Mouse (Mus musculus): ENCODE data around the gene H2afx. TPM values are rescaled to one million over a fixed set of nuclear protein-coding genes. Genes with fewer than 3 reads are reported as not detected.
A peak's percentile ranks its signal among the peaks of the same experiment; 100 is the strongest.
"Not testable (repeated sequence)": the region's sequence is repeated elsewhere in the genome, so short reads cannot be mapped to it uniquely, and the experiment has no call there.

Gene H2afx
- polyA plus RNA-seq, 1 experiment from 2014 or later = 93.6 TPM

GRCm38 (mm10) chr9:44364480-44364879 is 30.0 kb downstream of the H2afx start:
- Histone ChIP-seq H3K9me3 (ENCODE audit: control insufficient read depth, low read length) (no peaks in the 10 kb centered on the region), H3K4me1 (replicated peaks; ENCODE audit: control insufficient read depth, insufficient read depth) (no peaks in the 10 kb centered on the region), H3K36me3 (ENCODE audit: control insufficient read depth, insufficient read depth, low read length) (no peaks in the 10 kb centered on the region), H3K4me2 (replicated peaks; ENCODE audit: low read depth) (no peak overlapping the region), H3K27me3 (ENCODE audit: control insufficient read depth, insufficient read depth, low read length) (no peaks in the 10 kb centered on the region), H3K27ac (replicated peaks) (no peak overlapping the region), H3K9ac (ENCODE audit: low read length) (no peak overlapping the region), H3K4me3 (ENCODE audit: low read depth, low read length) (no peak overlapping the region)
- no peak for DNase-seq (ENCODE audit: low spot score)
- WGBS = 55% methylated on average over 3 of the region's 3 CpGs
- TF ChIP-seq CTCF (IDR thresholded peaks at IDR 0.05; ENCODE audit: low read depth) = peak; percentile 57
- TF ChIP-seq EP300 (optimal IDR thresholded peaks at IDR 0.05) = no peak
- ATAC-seq (ENCODE audit: low FRiP score, low TSS enrichment) = no peak

DNA sequence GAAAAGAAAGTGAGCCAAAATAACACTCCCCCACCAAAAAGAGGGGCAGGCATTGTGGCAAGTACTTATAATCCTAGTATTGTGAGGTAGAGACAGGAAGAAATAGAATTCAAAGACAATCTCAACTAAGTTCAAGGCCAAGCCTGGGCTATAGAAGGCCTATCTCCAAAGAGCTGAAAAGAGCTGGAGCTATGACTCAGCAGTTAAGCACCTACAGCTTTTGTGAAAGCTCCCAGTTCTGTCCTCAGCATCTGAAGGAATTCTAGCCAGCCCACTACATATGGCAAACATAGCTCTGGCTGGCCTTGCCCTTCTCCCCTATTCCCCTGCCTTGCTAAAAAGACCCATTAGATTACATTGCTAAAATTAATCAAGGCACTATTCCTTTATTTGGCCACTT is 38.9 kb downstream of the H2afx start:
- no peak overlapping the region for H3K9ac ChIP-seq (ENCODE audit: low read length)
- H3K27me3 ChIP-seq (ENCODE audit: control insufficient read depth, insufficient read depth, low read length) = no peaks in the 10 kb centered on the region
- no peaks in the 10 kb centered on the region for H3K9me3 ChIP-seq (ENCODE audit: control insufficient read depth, low read length)
- no peak overlapping the region for H3K27ac ChIP-seq (replicated peaks)
- ATAC-seq (ENCODE audit: low FRiP score, low TSS enrichment) (no peak), DNase-seq (ENCODE audit: low spot score) (no peak)
- H3K4me1 ChIP-seq (replicated peaks; ENCODE audit: control insufficient read depth, insufficient read depth) = no peaks in the 10 kb centered on the region
- no peak overlapping the region for H3K4me2 ChIP-seq (replicated peaks; ENCODE audit: low read depth)
- TF ChIP-seq EP300 (optimal IDR thresholded peaks at IDR 0.05) (no peak), CTCF (IDR thresholded peaks at IDR 0.05; ENCODE audit: low read depth) (no peak)
- H3K36me3 ChIP-seq (ENCODE audit: control insufficient read depth, insufficient read depth, low read length) = no peaks in the 10 kb centered on the region
- no peak overlapping the region for H3K4me3 ChIP-seq (ENCODE audit: low read depth, low read length)

DNA sequence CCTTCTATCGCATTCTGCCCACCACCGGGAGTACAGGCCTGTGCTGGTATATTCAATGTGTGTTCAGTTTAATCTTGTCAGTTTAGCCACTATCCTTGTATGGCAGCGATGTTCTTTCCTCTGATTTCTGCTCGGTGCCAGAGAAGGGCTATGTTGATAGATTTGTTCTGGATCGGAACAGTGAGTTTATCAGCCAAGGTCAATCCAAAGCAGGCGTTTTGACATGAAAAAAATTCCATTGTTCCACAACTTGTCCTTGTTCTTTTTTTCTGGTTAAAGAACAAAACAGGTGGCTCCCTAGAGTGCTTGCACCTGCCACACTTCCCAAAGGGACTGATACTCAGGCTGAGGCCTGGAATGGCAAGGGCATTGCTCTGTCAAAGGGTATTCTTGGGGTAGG is 41.6 kb downstream of the H2afx start:
- WGBS = 71% methylated on average over 6 of the region's 6 CpGs
- ATAC-seq (ENCODE audit: low FRiP score, low TSS enrichment) = no peak
- no peak overlapping the region for H3K9ac ChIP-seq (ENCODE audit: low read length)
- H3K27ac ChIP-seq (replicated peaks) = no peak overlapping the region
- no peak overlapping the region for H3K4me2 ChIP-seq (replicated peaks; ENCODE audit: low read depth)
- DNase-seq (ENCODE audit: low spot score) = no peak
- no peaks in the 10 kb centered on the region for H3K9me3 ChIP-seq (ENCODE audit: control insufficient read depth, low read length)
- no peak overlapping the region for H3K4me3 ChIP-seq (ENCODE audit: low read depth, low read length)
- H3K4me1 ChIP-seq (replicated peaks; ENCODE audit: control insufficient read depth, insufficient read depth) = peaks cover 3% of the 10 kb centered on the region; the same call in 1 of the 2 replicates
- H3K36me3 ChIP-seq (ENCODE audit: control insufficient read depth, insufficient read depth, low read length) = no peaks in the 10 kb centered on the region
- no peaks in the 10 kb centered on the region for H3K27me3 ChIP-seq (ENCODE audit: control insufficient read depth, insufficient read depth, low read length)
- TF ChIP-seq EP300 (optimal IDR thresholded peaks at IDR 0.05) = no peak
- no peak for TF ChIP-seq CTCF (IDR thresholded peaks at IDR 0.05; ENCODE audit: low read depth)

DNA sequence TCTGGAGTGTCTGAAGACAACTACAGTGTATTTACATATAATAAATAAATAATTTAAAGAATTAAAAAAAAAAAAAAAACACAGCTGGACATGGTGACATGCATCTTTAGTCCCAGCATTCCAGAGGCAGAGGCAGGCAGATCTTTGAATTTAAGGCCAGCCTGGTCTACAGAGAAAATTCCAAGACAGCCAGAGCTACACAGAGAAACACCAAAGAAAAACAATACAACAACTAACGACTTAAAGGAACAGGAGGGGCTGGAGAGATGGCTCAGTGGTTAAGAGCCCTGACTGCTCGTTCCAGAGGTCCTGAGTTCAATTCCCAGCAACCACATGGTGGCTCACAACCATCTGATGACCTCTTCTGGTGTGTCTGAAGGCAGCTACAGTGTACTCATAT is 42.8 kb downstream of the H2afx start:
- not testable (repeated sequence) for H3K36me3 ChIP-seq (ENCODE audit: control insufficient read depth, insufficient read depth, low read length); H3K9ac ChIP-seq (ENCODE audit: low read length); DNase-seq (ENCODE audit: low spot score); ATAC-seq (ENCODE audit: low FRiP score, low TSS enrichment); H3K9me3 ChIP-seq (ENCODE audit: control insufficient read depth, low read length); H3K27me3 ChIP-seq (ENCODE audit: control insufficient read depth, insufficient read depth, low read length); H3K4me3 ChIP-seq (ENCODE audit: low read depth, low read length); H3K27ac ChIP-seq (replicated peaks); H3K4me2 ChIP-seq (replicated peaks; ENCODE audit: low read depth); H3K4me1 ChIP-seq (replicated peaks; ENCODE audit: control insufficient read depth, insufficient read depth)
- WGBS = 83% methylated on average over 2 of the region's 2 CpGs

DNA sequence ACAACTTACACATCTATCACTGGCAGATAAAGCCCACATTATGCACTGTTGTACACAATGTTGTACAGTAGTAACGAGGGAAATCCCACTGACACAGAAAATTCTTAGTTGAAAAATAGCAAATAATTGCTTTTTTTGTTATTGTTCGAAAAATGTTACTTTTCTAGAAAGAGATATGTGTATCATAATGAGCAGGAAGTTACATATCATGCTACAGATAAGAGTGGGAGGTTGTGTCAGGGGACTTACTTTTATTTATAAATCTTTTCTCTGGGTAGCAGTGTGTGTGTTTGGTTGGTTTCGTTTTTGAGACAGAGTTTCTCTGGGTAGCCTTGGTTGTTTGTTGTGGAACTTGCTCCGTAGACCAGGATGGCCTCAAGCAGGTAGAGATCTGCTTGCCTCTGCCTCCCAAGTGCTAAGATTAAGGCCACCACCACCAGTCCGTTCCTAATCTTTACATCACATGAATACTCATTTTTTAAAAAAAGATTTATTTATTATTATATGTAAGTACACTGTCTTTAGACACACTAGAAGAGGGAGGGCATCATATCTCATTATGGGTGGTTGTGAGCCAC is 43.7 kb downstream of the H2afx start:
- no peak for DNase-seq (ENCODE audit: low spot score)
- Histone ChIP-seq H3K36me3 (ENCODE audit: control insufficient read depth, insufficient read depth, low read length) (peaks cover 12% of the 10 kb centered on the region), H3K4me3 (ENCODE audit: low read depth, low read length) (peak overlapping the region; percentile 79; the same call in 1 of the 2 replicates), H3K4me1 (replicated peaks; ENCODE audit: control insufficient read depth, insufficient read depth) (peaks cover 3% of the 10 kb centered on the region; the same call in 1 of the 2 replicates), H3K9me3 (ENCODE audit: control insufficient read depth, low read length) (no peaks in the 10 kb centered on the region), H3K27me3 (ENCODE audit: control insufficient read depth, insufficient read depth, low read length) (no peaks in the 10 kb centered on the region), H3K9ac (ENCODE audit: low read length) (no peak overlapping the region), H3K27ac (replicated peaks) (no peak overlapping the region), H3K4me2 (replicated peaks; ENCODE audit: low read depth) (peak overlapping the region; percentile 56)
- WGBS = 81% methylated on average over 5 of the region's 5 CpGs
- ATAC-seq (ENCODE audit: low FRiP score, low TSS enrichment) = no peak
- no peak for TF ChIP-seq EP300 (optimal IDR thresholded peaks at IDR 0.05)
- no peak for TF ChIP-seq CTCF (IDR thresholded peaks at IDR 0.05; ENCODE audit: low read depth)

GRCm38 (mm10) chr9:44379054-44379834 is 44.8 kb downstream of the H2afx start, which contains the start of gene Hyou1:
Hyou1 (plus strand) TSS chr9:44379490.
- Histone ChIP-seq H3K36me3 (ENCODE audit: control insufficient read depth, insufficient read depth, low read length) (peaks cover 14% of the 10 kb centered on the region), H3K4me2 (replicated peaks; ENCODE audit: low read depth) (peak within 1 kb of the TSS; percentile 94), H3K27me3 (ENCODE audit: control insufficient read depth, insufficient read depth, low read length) (no peaks in the 10 kb centered on the region), H3K9me3 (ENCODE audit: control insufficient read depth, low read length) (no peaks in the 10 kb centered on the region), H3K9ac (ENCODE audit: low read length) (peak within 1 kb of the TSS; percentile 87), H3K4me3 (ENCODE audit: low read depth, low read length) (peak within 1 kb of the TSS; percentile 79), H3K4me1 (replicated peaks; ENCODE audit: control insufficient read depth, insufficient read depth) (peaks cover 3% of the 10 kb centered on the region; the same call in 1 of the 2 replicates), H3K27ac (replicated peaks) (peak within 1 kb of the TSS; percentile 88)
- under 1% methylated on average over 83 of the region's 83 CpGs for WGBS
- no peak for TF ChIP-seq EP300 (optimal IDR thresholded peaks at IDR 0.05)
- peak; percentile 61 for TF ChIP-seq CTCF (IDR thresholded peaks at IDR 0.05; ENCODE audit: low read depth)
- DNase-seq (ENCODE audit: low spot score) (peak; percentile 100), ATAC-seq (ENCODE audit: low FRiP score, low TSS enrichment) (peak; percentile 97)

All from stomach, postnatal 0 days (tissue).